Mouse (Mus musculus) urinary bladder, adult 2 months (tissue): ENCODE results near the gene Gpr157. TPM values are rescaled to one million over a fixed set of nuclear protein-coding genes. Genes with fewer than 3 reads are reported as not detected.

Experiments
- DNase-seq: peaks from one replicate; pipeline ENCODE4 v3.0.0; 2022; ENCODE audit warnings: low spot score
- polyA plus RNA-seq: library from polyadenylated mRNA; depleted of rRNA; stranded (reverse); fragments of >200 nt; gene quantifications from 2 replicates; pipeline ENCODE4 v1.2.3, GENCODE M21; 2012

Gene Gpr157
- polyA plus RNA-seq, 1 experiment: 1.7 TPM

GRCm38 (mm10) chr4:150072416-150073101 lies 14.6 kb upstream of the Gpr157 start:
- no peak for DNase-seq

GRCm38 (mm10) chr4:150073102-150073473 lies 14.1 kb upstream of the Gpr157 start:
- no peak for DNase-seq

GRCm38 (mm10) chr4:150075350-150075749 lies 11.8 kb upstream of the Gpr157 start:
- no peak for DNase-seq

GRCm38 (mm10) chr4:150076147-150076546 lies 11.0 kb upstream of the Gpr157 start:
- DNase-seq: no peak

- no peak for DNase-seq
Observed at GRCm38 (mm10) chr4:150078646-150079045, 8.5 kb upstream of the Gpr157 start.

GRCm38 (mm10) chr4:150079244-150079643 lies 7.9 kb upstream of the Gpr157 start:
- no peak for DNase-seq

GRCm38 (mm10) chr4:150080330-150080967 lies 6.7 kb upstream of the Gpr157 start:
- no peak for DNase-seq

GRCm38 (mm10) chr4:150085366-150085765 lies 1.8 kb upstream of the Gpr157 start:
- no peak for DNase-seq

GRCm38 (mm10) chr4:150086841-150087160 lies 364 bp upstream of the Gpr157 start:
- DNase-seq: no peak

GRCm38 (mm10) chr4:150087890-150088530 lies 845 bp downstream of the Gpr157 start:
- no peak for DNase-seq

GRCm38 (mm10) chr4:150089121-150089520 lies 2.0 kb downstream of the Gpr157 start:
- DNase-seq: no peak

- DNase-seq: no peak
Observed at GRCm38 (mm10) chr4:150091887-150092582, 4.9 kb downstream of the Gpr157 start.

GRCm38 (mm10) chr4:150092583-150092902 lies 5.4 kb downstream of the Gpr157 start:
- DNase-seq: no peak

- DNase-seq: no peak
Observed at GRCm38 (mm10) chr4:150093560-150094462, 6.6 kb downstream of the Gpr157 start.

GRCm38 (mm10) chr4:150094463-150094789 lies 7.3 kb downstream of the Gpr157 start:
- DNase-seq: no peak

GRCm38 (mm10) chr4:150096309-150096708 lies 9.1 kb downstream of the Gpr157 start:
- no peak for DNase-seq

- DNase-seq: no peak
Observed at GRCm38 (mm10) chr4:150097847-150098246, 10.7 kb downstream of the Gpr157 start.

- peak; percentile 37 for DNase-seq
Observed at GRCm38 (mm10) chr4:150098880-150099279, 11.7 kb downstream of the Gpr157 start.

- DNase-seq: no peak
Observed at GRCm38 (mm10) chr4:150102822-150103221, 15.7 kb downstream of the Gpr157 start.

- DNase-seq: no peak
Observed at GRCm38 (mm10) chr4:150105671-150106070, 18.5 kb downstream of the Gpr157 start.

- DNase-seq: no peak
Observed at GRCm38 (mm10) chr4:150106637-150107036, 19.5 kb downstream of the Gpr157 start.

- no peak for DNase-seq
Observed at GRCm38 (mm10) chr4:150109636-150110035, 22.5 kb downstream of the Gpr157 start.
